Mouse (Mus musculus) thymus, postnatal 36 days (tissue): Measurements from ENCODE around the gene Zcchc13.
"Not testable (repeated sequence)": the region's sequence is repeated elsewhere in the genome, so short reads cannot be mapped to it uniquely, and the experiment has no call there.

ENCODE experiments used
- DNase-seq, 2 experiments: peaks; one replicate each; pipeline ENCODE4 v3.0.0; 2022; ENCODE audit warnings: mixed read lengths in 2 of 2

The Zcchc13 gene

GRCm38 (mm10) chrX:103644301-103644700 is 13.9 kb downstream of the Zcchc13 start:
- DNase-seq: no peak

- DNase-seq: no peak
These were observed 21.7 kb downstream of the Zcchc13 start for GRCm38 (mm10) chrX:103652048-103652447.

- no peak for DNase-seq
These were observed 22.6 kb downstream of the Zcchc13 start for GRCm38 (mm10) chrX:103653021-103653420.

GRCm38 (mm10) chrX:103658985-103659384 is 28.6 kb downstream of the Zcchc13 start:
- DNase-seq: no peak

- DNase-seq: not testable (repeated sequence)
These were observed 34.1 kb downstream of the Zcchc13 start for GRCm38 (mm10) chrX:103664445-103664844.

GRCm38 (mm10) chrX:103670245-103670644 is 39.9 kb downstream of the Zcchc13 start:
- no peak for DNase-seq

GRCm38 (mm10) chrX:103673761-103674160 is 43.4 kb downstream of the Zcchc13 start:
- DNase-seq: no peak

GRCm38 (mm10) chrX:103674674-103675073 is 44.3 kb downstream of the Zcchc13 start:
- no peak for DNase-seq
